Mouse (Mus musculus) heart, postnatal 10 days (tissue): ENCODE results near the gene Olfr145. TPM values are rescaled to one million over a fixed set of nuclear protein-coding genes. Genes with fewer than 3 reads are reported as not detected.

ENCODE experiments used
- DNase-seq, 2 experiments: peaks; one replicate each; pipeline ENCODE4 v3.0.0; 2021
- intact Hi-C: fragments of 180-260 bp; cut with DNase I; formaldehyde crosslinking; loops from one replicate; pipeline ENCODE4 v1.15.1; 2025
- total RNA-seq, 2 experiments: library from RNA; stranded (reverse); gene quantifications; 2 replicates each; pipeline ENCODE4 v1.2.3; 2021

The Olfr145 gene
- not detected for total RNA-seq

- intact Hi-C loops, result no loop called here
- no peak for DNase-seq
Observed at GRCm38 (mm10) chr9:37896661-37897060, at the start of gene Olfr145. Gene Olfr145, plus strand, starts transcription at chr9:37896724.

- intact Hi-C loops, result no loop called here
- DNase-seq, result no peak
Observed at GRCm38 (mm10) chr9:37849267-37849666, 47.3 kb upstream of the Olfr145 start.

- intact Hi-C loops, result no loop called here
- DNase-seq, result no peak
Observed at GRCm38 (mm10) chr9:37853969-37854368, 42.6 kb upstream of the Olfr145 start, which contains the start of gene Olfr877. Gene Olfr877, plus strand, starts transcription at chr9:37854269.

GRCm38 (mm10) chr9:37863325-37863724 is 33.2 kb upstream of the Olfr145 start:
- intact Hi-C loops, result no loop called here
- DNase-seq, result no peak

- peak in 1 of 2 experiments; percentile 1 for DNase-seq
- intact Hi-C loops, result no loop called here
Observed at GRCm38 (mm10) chr9:37870246-37870645, 26.3 kb upstream of the Olfr145 start.

- intact Hi-C loops, result no loop called here
- no peak for DNase-seq
Observed at GRCm38 (mm10) chr9:37871097-37871496, 25.4 kb upstream of the Olfr145 start.

GRCm38 (mm10) chr9:37871536-37871935 is 25.0 kb upstream of the Olfr145 start:
- intact Hi-C loops, result no loop called here
- DNase-seq, result no peak

GRCm38 (mm10) chr9:37890960-37891359 is 5.6 kb upstream of the Olfr145 start:
- DNase-seq, result no peak
- intact Hi-C loops, result no loop called here

- intact Hi-C loops, result no loop called here
- no peak for DNase-seq
Observed at GRCm38 (mm10) chr9:37905555-37905954, 9.0 kb downstream of the Olfr145 start.

- intact Hi-C loops, result no loop called here
Observed at GRCm38 (mm10) chr9:37917540-37917939, 21.0 kb downstream of the Olfr145 start, which contains the start of gene Olfr878. Gene Olfr878, plus strand, starts transcription at chr9:37917840.

GRCm38 (mm10) chr9:37918018-37918417 is 21.5 kb downstream of the Olfr145 start:
- intact Hi-C loops, result no loop called here
- no peak for DNase-seq

More at GRCm38 (mm10) chr9:37917540-37917939, 21.0 kb downstream of the Olfr145 start, which contains the start of gene Olfr878:
- DNase-seq, result no peak

- no peak for DNase-seq
- intact Hi-C loops, result no loop called here
Observed at GRCm38 (mm10) chr9:37924194-37924593, 27.7 kb downstream of the Olfr145 start.

GRCm38 (mm10) chr9:37925445-37925844 is 28.9 kb downstream of the Olfr145 start:
- intact Hi-C loops, result no loop called here
- no peak for DNase-seq

- DNase-seq, result no peak
- intact Hi-C loops, result no loop called here
Observed at GRCm38 (mm10) chr9:37926019-37927013, 29.8 kb downstream of the Olfr145 start.

GRCm38 (mm10) chr9:37932519-37932918 is 36.0 kb downstream of the Olfr145 start:
- intact Hi-C loops, result loop anchor here (1.0 to 2.0 kb wide), 2 partner anchors 242 to 502 kb away; no protein-coding TSS in a partner anchor
- DNase-seq, result peak; percentile 62 to 72

GRCm38 (mm10) chr9:37934146-37934545 is 37.6 kb downstream of the Olfr145 start:
- intact Hi-C loops, result no loop called here
- DNase-seq, result no peak

GRCm38 (mm10) chr9:37941167-37941566 is 44.6 kb downstream of the Olfr145 start:
- intact Hi-C loops, result no loop called here
- DNase-seq, result no peak

Other genes starting within 250 kb of the Olfr145 start
- gene Tbrg1, start 239.4 kb upstream of the Olfr145 start, total RNA-seq, result 10 to 100 TPM; 51.5 to 52.8 TPM
- not detected for gene Panx3, start 227.5 kb upstream of the Olfr145 start, total RNA-seq
- not detected for gene Olfr160, start 180.5 kb upstream of the Olfr145 start, total RNA-seq
- not detected for gene Olfr874, start 151.6 kb upstream of the Olfr145 start, total RNA-seq
- gene Olfr875, start 124.9 kb upstream of the Olfr145 start, total RNA-seq, result not detected
- not detected for gene Olfr876, start 93.7 kb upstream of the Olfr145 start, total RNA-seq
- not detected for gene Olfr877, start 42.5 kb upstream of the Olfr145 start, total RNA-seq
- not detected for gene Olfr878, start 21.1 kb downstream of the Olfr145 start, total RNA-seq
- gene Olfr881, start 95.1 kb downstream of the Olfr145 start, total RNA-seq, result not detected
- gene Olfr883, start 129.1 kb downstream of the Olfr145 start, total RNA-seq, result not detected
- gene Olfr884, start 149.8 kb downstream of the Olfr145 start, total RNA-seq, result not detected
- not detected for gene Olfr885, start 164.6 kb downstream of the Olfr145 start, total RNA-seq
- not detected for gene Olfr887, start 187.3 kb downstream of the Olfr145 start, total RNA-seq
- gene Olfr888, start 211.4 kb downstream of the Olfr145 start, total RNA-seq, result not detected
- gene Olfr889, start 218.5 kb downstream of the Olfr145 start, total RNA-seq, result not detected
- gene Olfr890, start 245.8 kb downstream of the Olfr145 start, total RNA-seq, result not detected